Mouse (Mus musculus): ENCODE data around the gene Psmg4. TPM values are rescaled to one million over a fixed set of nuclear protein-coding genes. Genes with fewer than 3 reads are reported as not detected.
A peak's percentile ranks its signal among the peaks of the same experiment; 100 is the strongest.

Gene Psmg4
- polyA plus RNA-seq, 1 experiment from 2014 or later = 62.9 TPM

- Histone ChIP-seq H3K9me3 (replicated peaks; ENCODE audit: control insufficient read depth, low read length) (no peaks in the 10 kb centered on the region), H3K4me2 (ENCODE audit: low read depth, low read length) (no peak overlapping the region), H3K9ac (ENCODE audit: low read length) (no peak overlapping the region), H3K4me3 (replicated peaks; ENCODE audit: low read length) (no peak overlapping the region), H3K27me3 (ENCODE audit: control insufficient read depth, insufficient read depth, low read length) (no peaks in the 10 kb centered on the region), H3K27ac (ENCODE audit: low read length) (no peak overlapping the region), H3K36me3 (ENCODE audit: control insufficient read depth, insufficient read depth, low read length) (no peaks in the 10 kb centered on the region), H3K4me1 (ENCODE audit: control insufficient read depth, insufficient read depth, low read length) (0 out of 2 replicates have a peak, but pooled peaks cover 6% of the 10 kb centered on the region)
- ATAC-seq (ENCODE audit: insufficient read depth, low FRiP score) = no peak
- 61% methylated on average over 4 of the region's 4 CpGs for WGBS
These were observed 48.6 kb downstream of the Psmg4 start for GRCm38 (mm10) chr13:34211261-34211775.

GRCm38 (mm10) chr13:34212735-34213212, 50.0 kb downstream of the Psmg4 start:
- Histone ChIP-seq H3K36me3 (ENCODE audit: control insufficient read depth, insufficient read depth, low read length) (no peaks in the 10 kb centered on the region), H3K27me3 (ENCODE audit: control insufficient read depth, insufficient read depth, low read length) (no peaks in the 10 kb centered on the region), H3K9ac (ENCODE audit: low read length) (no peak overlapping the region), H3K27ac (ENCODE audit: low read length) (peak overlapping the region; percentile 68), H3K9me3 (replicated peaks; ENCODE audit: control insufficient read depth, low read length) (no peaks in the 10 kb centered on the region), H3K4me3 (replicated peaks; ENCODE audit: low read length) (no peak overlapping the region), H3K4me1 (ENCODE audit: control insufficient read depth, insufficient read depth, low read length) (0 out of 2 replicates have a peak, but pooled peaks cover 6% of the 10 kb centered on the region), H3K4me2 (ENCODE audit: low read depth, low read length) (0 out of 2 replicates have a peak overlapping the region, but pooled peaks have one; percentile 1)
- 46% methylated on average over 10 of the region's 10 CpGs for WGBS
- ATAC-seq (ENCODE audit: insufficient read depth, low FRiP score) = peak; percentile 83

- H3K9ac ChIP-seq (ENCODE audit: low read length) = no peak overlapping the region
- no peak overlapping the region for H3K27ac ChIP-seq (ENCODE audit: low read length)
- H3K4me3 ChIP-seq (replicated peaks; ENCODE audit: low read length) = no peak overlapping the region
- no peak for ATAC-seq (ENCODE audit: insufficient read depth, low FRiP score)
- H3K36me3 ChIP-seq (ENCODE audit: control insufficient read depth, insufficient read depth, low read length) = no peaks in the 10 kb centered on the region
- no peaks in the 10 kb centered on the region for H3K27me3 ChIP-seq (ENCODE audit: control insufficient read depth, insufficient read depth, low read length)
- no peak overlapping the region for H3K4me2 ChIP-seq (ENCODE audit: low read depth, low read length)
- H3K4me1 ChIP-seq (ENCODE audit: control insufficient read depth, insufficient read depth, low read length) = 0 out of 2 replicates have a peak, but pooled peaks cover 6% of the 10 kb centered on the region
- WGBS = 85% methylated on average over 3 of the region's 3 CpGs
- H3K9me3 ChIP-seq (replicated peaks; ENCODE audit: control insufficient read depth, low read length) = no peaks in the 10 kb centered on the region
These were observed 52.1 kb downstream of the Psmg4 start for GRCm38 (mm10) chr13:34214855-34215254.

GRCm38 (mm10) chr13:34218776-34219175, 56.0 kb downstream of the Psmg4 start:
- no peak for ATAC-seq (ENCODE audit: insufficient read depth, low FRiP score)
- Histone ChIP-seq H3K4me1 (ENCODE audit: control insufficient read depth, insufficient read depth, low read length) (peaks cover 14% of the 10 kb centered on the region; the same call in 1 of the 2 replicates), H3K4me3 (replicated peaks; ENCODE audit: low read length) (no peak overlapping the region), H3K36me3 (ENCODE audit: control insufficient read depth, insufficient read depth, low read length) (no peaks in the 10 kb centered on the region), H3K27me3 (ENCODE audit: control insufficient read depth, insufficient read depth, low read length) (no peaks in the 10 kb centered on the region), H3K9me3 (replicated peaks; ENCODE audit: control insufficient read depth, low read length) (no peaks in the 10 kb centered on the region), H3K4me2 (ENCODE audit: low read depth, low read length) (no peak overlapping the region), H3K9ac (ENCODE audit: low read length) (no peak overlapping the region), H3K27ac (ENCODE audit: low read length) (no peak overlapping the region)
- 79% methylated on average over 3 of the region's 3 CpGs for WGBS

GRCm38 (mm10) chr13:34219728-34220127, 57.0 kb downstream of the Psmg4 start:
- WGBS = 62% methylated on average over 3 of the region's 3 CpGs
- Histone ChIP-seq H3K4me3 (replicated peaks; ENCODE audit: low read length) (no peak overlapping the region), H3K4me2 (ENCODE audit: low read depth, low read length) (no peak overlapping the region), H3K4me1 (ENCODE audit: control insufficient read depth, insufficient read depth, low read length) (peaks cover 10% of the 10 kb centered on the region; the same call in 1 of the 2 replicates), H3K27me3 (ENCODE audit: control insufficient read depth, insufficient read depth, low read length) (no peaks in the 10 kb centered on the region), H3K27ac (ENCODE audit: low read length) (no peak overlapping the region), H3K9me3 (replicated peaks; ENCODE audit: control insufficient read depth, low read length) (no peaks in the 10 kb centered on the region), H3K9ac (ENCODE audit: low read length) (no peak overlapping the region), H3K36me3 (ENCODE audit: control insufficient read depth, insufficient read depth, low read length) (no peaks in the 10 kb centered on the region)
- no peak for ATAC-seq (ENCODE audit: insufficient read depth, low FRiP score)

- Histone ChIP-seq H3K36me3 (ENCODE audit: control insufficient read depth, insufficient read depth, low read length) (no peaks in the 10 kb centered on the region), H3K9me3 (replicated peaks; ENCODE audit: control insufficient read depth, low read length) (no peaks in the 10 kb centered on the region), H3K4me3 (replicated peaks; ENCODE audit: low read length) (no peak overlapping the region), H3K9ac (ENCODE audit: low read length) (no peak overlapping the region), H3K4me2 (ENCODE audit: low read depth, low read length) (no peak overlapping the region), H3K27me3 (ENCODE audit: control insufficient read depth, insufficient read depth, low read length) (no peaks in the 10 kb centered on the region), H3K27ac (ENCODE audit: low read length) (peak overlapping the region; percentile 0; the same call in 1 of the 2 replicates), H3K4me1 (ENCODE audit: control insufficient read depth, insufficient read depth, low read length) (peaks cover 18% of the 10 kb centered on the region)
- ATAC-seq (ENCODE audit: insufficient read depth, low FRiP score) = no peak
- 27% methylated on average over 7 of the region's 7 CpGs for WGBS
These were observed 60.2 kb downstream of the Psmg4 start for GRCm38 (mm10) chr13:34222985-34223384.

GRCm38 (mm10) chr13:34226940-34227339, 64.2 kb downstream of the Psmg4 start:
- Histone ChIP-seq H3K36me3 (ENCODE audit: control insufficient read depth, insufficient read depth, low read length) (no peaks in the 10 kb centered on the region), H3K27me3 (ENCODE audit: control insufficient read depth, insufficient read depth, low read length) (no peaks in the 10 kb centered on the region), H3K9ac (ENCODE audit: low read length) (no peak overlapping the region), H3K4me3 (replicated peaks; ENCODE audit: low read length) (no peak overlapping the region), H3K4me2 (ENCODE audit: low read depth, low read length) (no peak overlapping the region), H3K4me1 (ENCODE audit: control insufficient read depth, insufficient read depth, low read length) (peaks cover 23% of the 10 kb centered on the region), H3K27ac (ENCODE audit: low read length) (no peak overlapping the region), H3K9me3 (replicated peaks; ENCODE audit: control insufficient read depth, low read length) (no peaks in the 10 kb centered on the region)
- 19% methylated on average over 1 of the region's 1 CpGs for WGBS
- no peak; the same call in 1 of the 2 replicates for ATAC-seq (ENCODE audit: insufficient read depth, low FRiP score)

Other genes with a start within 250 kb of the Psmg4 start
- 27.0 and 27.6 TPM in 2 replicates for gene Nqo2, start 198.3 kb upstream of the Psmg4 start, polyA plus RNA-seq (2015; fragmentation: Nextera tagmentation; extraction: Ambion mirVana)
- gene Ripk1, start 160.6 kb upstream of the Psmg4 start, polyA plus RNA-seq (2015; fragmentation: Nextera tagmentation; extraction: Ambion mirVana) = 17.8 TPM in 2 replicates
- 66.4 and 75.2 TPM in 2 replicates for gene Serpinb6a, start 160.2 kb upstream of the Psmg4 start, polyA plus RNA-seq (2015; fragmentation: Nextera tagmentation; extraction: Ambion mirVana)
- gene Bphl, start 125.4 kb upstream of the Psmg4 start, polyA plus RNA-seq (2015; fragmentation: Nextera tagmentation; extraction: Ambion mirVana) = 48.9 and 49.8 TPM in 2 replicates
- gene Tubb2a, start 85.0 kb upstream of the Psmg4 start, polyA plus RNA-seq (2015; fragmentation: Nextera tagmentation; extraction: Ambion mirVana) = 221 and 243 TPM in 2 replicates
- gene Tubb2b, start 32.5 kb upstream of the Psmg4 start, polyA plus RNA-seq (2015; fragmentation: Nextera tagmentation; extraction: Ambion mirVana) = 41.7 and 45.5 TPM in 2 replicates
- 3.1 and 3.6 TPM in 2 replicates for gene Slc22a23, start 182.2 kb downstream of the Psmg4 start, polyA plus RNA-seq (2015; fragmentation: Nextera tagmentation; extraction: Ambion mirVana)